Mouse (Mus musculus) kidney, embryonic 16.5 days (tissue): Measurements from ENCODE around the gene Gm20388. TPM values are rescaled to one million over a fixed set of nuclear protein-coding genes. Genes with fewer than 3 reads are reported as not detected.
"Not testable (repeated sequence)": the region's sequence is repeated elsewhere in the genome, so short reads cannot be mapped to it uniquely, and the experiment has no call there.

Source experiments
- ATAC-seq: fragments of 200-750 bp; cut with Nextera tagmentation; 2 replicates; pipeline ENCODE4 v1.8.0; 2017; ENCODE audit warnings: moderate TSS enrichment; ENCODE audit not compliant: low FRiP score, low TSS enrichment
- H3K27ac ChIP-seq: fragments of 300-500 bp; sonication (generic); 2 replicates; pipeline ENCODE4 v1.5.1; 2014; ENCODE audit warnings: low read length
- H3K27me3 ChIP-seq: fragments of 300-500 bp; sonication (generic); 2 replicates; pipeline ENCODE4 v1.6.1; 2014; ENCODE audit warnings: low read length, control low read depth, mixed read lengths; ENCODE audit not compliant: insufficient read depth
- H3K36me3 ChIP-seq: fragments of 300-500 bp; sonication (generic); 2 replicates; pipeline ENCODE4 v1.6.1; 2014; ENCODE audit warnings: low read length, control low read depth, mixed read lengths; ENCODE audit not compliant: insufficient read depth
- H3K4me1 ChIP-seq: fragments of 300-500 bp; sonication (generic); 2 replicates; pipeline ENCODE4 v1.6.1; 2014; ENCODE audit warnings: low read length, control low read depth, mixed read lengths; ENCODE audit not compliant: insufficient read depth
- H3K4me2 ChIP-seq: fragments of 300-500 bp; sonication (generic); replicated peaks from 2 replicates; pipeline ENCODE4 v1.6.1; 2014; ENCODE audit warnings: low read depth, low read length
- H3K4me3 ChIP-seq: fragments of 300-500 bp; sonication (generic); 2 replicates; pipeline ENCODE4 v1.5.1; 2014; ENCODE audit warnings: mild to moderate bottlenecking, low read length
- H3K9ac ChIP-seq: fragments of 300-500 bp; sonication (generic); replicated peaks from 2 replicates; pipeline ENCODE4 v1.6.1; 2014; ENCODE audit warnings: low read length
- H3K9me3 ChIP-seq: fragments of 300-500 bp; sonication (generic); 2 replicates; pipeline ENCODE4 v1.6.1; 2016; ENCODE audit warnings: low read length, control low read depth
- WGBS: fragments of 180-500 bp; shearing (Covaris S2); extraction: QIAGEN DNeasy Blood & Tissue Kit; methylation state at CpG from one replicate; pipeline ENCODE4 v1.1.7; 2014; 5-methylcytosine and 5-hydroxymethylcytosine counted together
- polyA plus RNA-seq: library from polyadenylated mRNA; unstranded; fragments of >200 nt; fragmentation: Nextera tagmentation; extraction: Ambion mirVana; gene quantifications from 2 replicates; pipeline ENCODE4 v1.2.1, GENCODE M21; 2015

Gene Gm20388
- polyA plus RNA-seq, 1 experiment from 2014 or later = 7.7 TPM

- Histone ChIP-seq H3K9me3 (no peaks in the 10 kb centered on the region), H3K27ac (no peak overlapping the region), H3K27me3 (peaks cover 22% of the 10 kb centered on the region), H3K4me1 (peaks cover 11% of the 10 kb centered on the region), H3K36me3 (no peaks in the 10 kb centered on the region), H3K4me2 (no peak overlapping the region), H3K9ac (no peak overlapping the region), H3K4me3 (no peak overlapping the region)
- WGBS = 64% methylated on average over 6 of the region's 6 CpGs
- no peak for ATAC-seq
Observed at GRCm38 (mm10) chr8:123627410-123628147, 3716.9 kb downstream of the Gm20388 start.

- no peak overlapping the region for H3K27ac ChIP-seq
- no peaks in the 10 kb centered on the region for H3K36me3 ChIP-seq
- ATAC-seq = peak; percentile 7; the same call in 1 of the 2 replicates
- WGBS = 5% methylated on average over 8 of the region's 8 CpGs
- peak overlapping the region; percentile 30 for H3K4me3 ChIP-seq
- peaks cover 11% of the 10 kb centered on the region for H3K4me1 ChIP-seq
- peaks cover 22% of the 10 kb centered on the region for H3K27me3 ChIP-seq
- H3K4me2 ChIP-seq = peak overlapping the region; percentile 47
- 0 out of 2 replicates have a peak overlapping the region, but pooled peaks have one; percentile 31 for H3K9ac ChIP-seq
- no peaks in the 10 kb centered on the region for H3K9me3 ChIP-seq
Observed at GRCm38 (mm10) chr8:123628253-123628967, 3717.8 kb downstream of the Gm20388 start.

- Histone ChIP-seq H3K9ac (no peak overlapping the region), H3K4me2 (peak overlapping the region; percentile 47), H3K9me3 (no peaks in the 10 kb centered on the region), H3K4me3 (peak overlapping the region; percentile 30), H3K27me3 (peaks cover 22% of the 10 kb centered on the region), H3K36me3 (no peaks in the 10 kb centered on the region), H3K27ac (no peak overlapping the region), H3K4me1 (peaks cover 13% of the 10 kb centered on the region)
- WGBS = 7% methylated on average over 19 of the region's 19 CpGs
- peak; percentile 27; the same call in 1 of the 2 replicates for ATAC-seq
Observed at GRCm38 (mm10) chr8:123628968-123629755, 3718.5 kb downstream of the Gm20388 start.

- ATAC-seq = peak; percentile 26; the same call in 1 of the 2 replicates
- H3K36me3 ChIP-seq = no peaks in the 10 kb centered on the region
- peak overlapping the region; percentile 14 for H3K4me3 ChIP-seq
Observed at GRCm38 (mm10) chr8:123630058-123630457, 3719.4 kb downstream of the Gm20388 start.

GRCm38 (mm10) chr8:123630841-123631251 is 3720.2 kb downstream of the Gm20388 start:
- H3K4me1 ChIP-seq = peaks cover 16% of the 10 kb centered on the region
- ATAC-seq = no peak
- no peak overlapping the region for H3K27ac ChIP-seq
- WGBS = 19% methylated on average over 12 of the region's 12 CpGs
- peak overlapping the region; percentile 14 for H3K4me3 ChIP-seq
- no peak overlapping the region for H3K9ac ChIP-seq
- H3K9me3 ChIP-seq = no peaks in the 10 kb centered on the region
- H3K36me3 ChIP-seq = no peaks in the 10 kb centered on the region
- H3K4me2 ChIP-seq = peak overlapping the region; percentile 48
- H3K27me3 ChIP-seq = peaks cover 6% of the 10 kb centered on the region

More at GRCm38 (mm10) chr8:123630058-123630457, 3719.4 kb downstream of the Gm20388 start:
- Histone ChIP-seq H3K4me2 (peak overlapping the region; percentile 48), H3K27me3 (peaks cover 14% of the 10 kb centered on the region), H3K9me3 (no peaks in the 10 kb centered on the region), H3K27ac (no peak overlapping the region), H3K4me1 (peaks cover 16% of the 10 kb centered on the region), H3K9ac (no peak overlapping the region)
- WGBS = 30% methylated on average over 10 of the region's 10 CpGs

GRCm38 (mm10) chr8:123631746-123632145 is 3721.1 kb downstream of the Gm20388 start:
- H3K27ac ChIP-seq, ATAC-seq, H3K4me3 ChIP-seq, H3K27me3 ChIP-seq, H3K9me3 ChIP-seq, H3K9ac ChIP-seq, H3K36me3 ChIP-seq, H3K4me2 ChIP-seq: not testable (repeated sequence)
- WGBS = 76% methylated on average over 3 of the region's 3 CpGs
- H3K4me1 ChIP-seq = peaks cover 16% of the 10 kb centered on the region

GRCm38 (mm10) chr8:123632257-123632656 is 3721.6 kb downstream of the Gm20388 start:
- WGBS = 72% methylated on average over 4 of the region's 4 CpGs
- no peak for ATAC-seq

GRCm38 (mm10) chr8:123633801-123634200 is 3723.2 kb downstream of the Gm20388 start:
- H3K4me3 ChIP-seq = no peak overlapping the region
- 63% methylated on average over 7 of the region's 7 CpGs for WGBS
- ATAC-seq = no peak

More at GRCm38 (mm10) chr8:123632257-123632656, 3721.6 kb downstream of the Gm20388 start:
- H3K27me3 ChIP-seq = peaks cover 4% of the 10 kb centered on the region; the same call in 1 of the 2 replicates
- H3K9me3 ChIP-seq = no peaks in the 10 kb centered on the region
- H3K4me2 ChIP-seq = no peak overlapping the region
- H3K27ac ChIP-seq = no peak overlapping the region
- no peak overlapping the region for H3K4me3 ChIP-seq
- no peak overlapping the region for H3K9ac ChIP-seq
- no peaks in the 10 kb centered on the region for H3K36me3 ChIP-seq
- peaks cover 16% of the 10 kb centered on the region for H3K4me1 ChIP-seq

GRCm38 (mm10) chr8:123634395-123635131 is 3723.9 kb downstream of the Gm20388 start:
- H3K4me3 ChIP-seq = no peak overlapping the region
- 0 out of 2 replicates have a peak, but pooled peaks cover 11% of the 10 kb centered on the region for H3K4me1 ChIP-seq
- no peak for ATAC-seq
- no peaks in the 10 kb centered on the region for H3K9me3 ChIP-seq
- WGBS = 35% methylated on average over 3 of the region's 3 CpGs
- no peak overlapping the region for H3K9ac ChIP-seq
- no peak overlapping the region for H3K4me2 ChIP-seq
- no peaks in the 10 kb centered on the region for H3K27me3 ChIP-seq
- H3K36me3 ChIP-seq = no peaks in the 10 kb centered on the region
- no peak overlapping the region for H3K27ac ChIP-seq

More at GRCm38 (mm10) chr8:123633801-123634200, 3723.2 kb downstream of the Gm20388 start:
- Histone ChIP-seq H3K9me3 (no peaks in the 10 kb centered on the region), H3K36me3 (no peaks in the 10 kb centered on the region), H3K9ac (no peak overlapping the region), H3K27ac (no peak overlapping the region), H3K4me2 (no peak overlapping the region), H3K4me1 (peaks cover 16% of the 10 kb centered on the region), H3K27me3 (no peaks in the 10 kb centered on the region)
